Mouse (Mus musculus) heart, embryonic 13.5 days (tissue): ENCODE data around the gene Zfp428. TPM values are rescaled to one million over a fixed set of nuclear protein-coding genes. Genes with fewer than 3 reads are reported as not detected.

Experiments
- ATAC-seq: fragments of 200-750 bp; cut with Nextera tagmentation; 2 replicates; pipeline ENCODE4 v1.8.0; 2017; ENCODE audit warnings: moderate TSS enrichment; ENCODE audit not compliant: insufficient number of reproducible peaks, low FRiP score, low TSS enrichment; ENCODE audit errors: extremely low read depth
- H3K27ac ChIP-seq: fragments of 300-500 bp; sonication (generic); replicated peaks from 2 replicates; pipeline ENCODE4 v1.5.1; 2015; ENCODE audit warnings: moderate library complexity, mild to moderate bottlenecking, inconsistent platforms
- H3K27me3 ChIP-seq: fragments of 300-500 bp; sonication (generic); replicated peaks from 2 replicates; pipeline ENCODE4 v1.6.1; 2015; ENCODE audit warnings: mild to moderate bottlenecking, inconsistent platforms
- H3K36me3 ChIP-seq: fragments of 300-500 bp; sonication (generic); 2 replicates; pipeline ENCODE4 v1.6.1; 2015; ENCODE audit warnings: mild to moderate bottlenecking, inconsistent platforms
- H3K4me1 ChIP-seq: fragments of 300-500 bp; sonication (generic); 2 replicates; pipeline ENCODE4 v1.6.1; 2015; ENCODE audit warnings: inconsistent platforms
- H3K4me2 ChIP-seq: fragments of 300-500 bp; sonication (generic); 2 replicates; pipeline ENCODE4 v1.6.1; 2015; ENCODE audit warnings: inconsistent platforms, mild to moderate bottlenecking, moderate library complexity
- H3K4me3 ChIP-seq: fragments of 300-500 bp; sonication (generic); 2 replicates; pipeline ENCODE4 v1.5.1; 2015; ENCODE audit warnings: moderate library complexity, mild to moderate bottlenecking, inconsistent platforms
- H3K9ac ChIP-seq: fragments of 300-500 bp; sonication (generic); 2 replicates; pipeline ENCODE4 v1.6.1; 2015; ENCODE audit warnings: inconsistent platforms, mild to moderate bottlenecking, moderate library complexity
- H3K9me3 ChIP-seq: fragments of 300-500 bp; sonication (generic); 2 replicates; pipeline ENCODE4 v1.6.1; 2016; ENCODE audit warnings: inconsistent platforms
- WGBS: fragments of 180-500 bp; shearing (Covaris S2); methylation state at CpG from one replicate; pipeline ENCODE4 v1.1.7; 2015; ENCODE audit warnings: mixed read lengths; 5-methylcytosine and 5-hydroxymethylcytosine counted together
- polyA plus RNA-seq: library from polyadenylated mRNA; unstranded; fragments of >200 nt; fragmentation: Nextera tagmentation; extraction: Ambion mirVana; gene quantifications from 2 replicates; pipeline ENCODE4 v1.2.1, GENCODE M21; 2015

The Zfp428 gene
- 32.9 and 36.7 TPM in 2 replicates for polyA plus RNA-seq

- Histone ChIP-seq H3K4me1 (peaks cover 37% of the 10 kb centered on the region), H3K9me3 (no peaks in the 10 kb centered on the region), H3K36me3 (peaks cover 3% of the 10 kb centered on the region), H3K27me3 (peaks cover 24% of the 10 kb centered on the region), H3K27ac (peak within 1 kb of the TSS; percentile 99), H3K9ac (peak within 1 kb of the TSS; percentile 95), H3K4me2 (peak within 1 kb of the TSS; percentile 88), H3K4me3 (peak within 1 kb of the TSS; percentile 76)
- ATAC-seq: peak; percentile 70
- under 1% methylated on average over 74 of the region's 84 CpGs for WGBS
Observed at GRCm38 (mm10) chr7:24506838-24507725, at the start of gene Zfp428. Zfp428 (plus strand) TSS chr7:24507006.

- Histone ChIP-seq H3K9me3 (no peaks in the 10 kb centered on the region), H3K4me1 (peaks cover 21% of the 10 kb centered on the region), H3K27ac (no peak overlapping the region), H3K27me3 (peaks cover 26% of the 10 kb centered on the region), H3K4me3 (no peak overlapping the region), H3K36me3 (no peaks in the 10 kb centered on the region), H3K9ac (no peak overlapping the region), H3K4me2 (no peak overlapping the region)
- 61% methylated on average over 10 of the region's 10 CpGs for WGBS
- ATAC-seq: no peak
Observed at GRCm38 (mm10) chr7:24457726-24458370, 49.0 kb upstream of the Zfp428 start.

GRCm38 (mm10) chr7:24459440-24459839, 47.4 kb upstream of the Zfp428 start:
- no peaks in the 10 kb centered on the region for H3K9me3 ChIP-seq
- WGBS: 77% methylated on average over 5 of the region's 5 CpGs
- H3K4me2 ChIP-seq: no peak overlapping the region
- no peak for ATAC-seq
- H3K27me3 ChIP-seq: peaks cover 38% of the 10 kb centered on the region
- no peaks in the 10 kb centered on the region for H3K36me3 ChIP-seq
- peaks cover 26% of the 10 kb centered on the region for H3K4me1 ChIP-seq
- H3K27ac ChIP-seq: no peak overlapping the region
- H3K9ac ChIP-seq: no peak overlapping the region
- H3K4me3 ChIP-seq: no peak overlapping the region

- Histone ChIP-seq H3K27ac (no peak overlapping the region), H3K9ac (no peak overlapping the region), H3K4me2 (no peak overlapping the region), H3K36me3 (no peaks in the 10 kb centered on the region), H3K4me1 (peaks cover 26% of the 10 kb centered on the region), H3K9me3 (no peaks in the 10 kb centered on the region), H3K27me3 (peaks cover 38% of the 10 kb centered on the region), H3K4me3 (no peak overlapping the region)
- 49% methylated on average over 3 of the region's 3 CpGs for WGBS
- ATAC-seq: no peak
Observed at GRCm38 (mm10) chr7:24459843-24460242, 47.0 kb upstream of the Zfp428 start.

GRCm38 (mm10) chr7:24461376-24462051, 45.3 kb upstream of the Zfp428 start:
- Histone ChIP-seq H3K4me3 (no peak overlapping the region), H3K9ac (no peak overlapping the region), H3K4me1 (peaks cover 26% of the 10 kb centered on the region), H3K27me3 (peaks cover 38% of the 10 kb centered on the region), H3K4me2 (peak overlapping the region; percentile 60), H3K36me3 (no peaks in the 10 kb centered on the region), H3K9me3 (no peaks in the 10 kb centered on the region), H3K27ac (no peak overlapping the region)
- 43% methylated on average over 14 of the region's 14 CpGs for WGBS
- no peak for ATAC-seq

- H3K4me1 ChIP-seq: peaks cover 26% of the 10 kb centered on the region
- H3K4me3 ChIP-seq: peak within 1 kb of the TSS; percentile 45
- no peaks in the 10 kb centered on the region for H3K9me3 ChIP-seq
- H3K36me3 ChIP-seq: no peaks in the 10 kb centered on the region
- H3K4me2 ChIP-seq: peak within 1 kb of the TSS; percentile 60
- peaks cover 38% of the 10 kb centered on the region for H3K27me3 ChIP-seq
- peak within 1 kb of the TSS; percentile 67 for H3K9ac ChIP-seq
- peak; percentile 49; the same call in 1 of the 2 replicates for ATAC-seq
- 4% methylated on average over 27 of the region's 27 CpGs for WGBS
- peak within 1 kb of the TSS; percentile 70 for H3K27ac ChIP-seq
Observed at GRCm38 (mm10) chr7:24462388-24463319, 44.2 kb upstream of the Zfp428 start, which contains the start of gene Plaur. Plaur (plus strand) TSS chr7:24462484.

- 83% methylated on average over 6 of the region's 6 CpGs for WGBS
- H3K4me1 ChIP-seq: peaks cover 13% of the 10 kb centered on the region
- H3K27ac ChIP-seq: no peak overlapping the region
- H3K9ac ChIP-seq: no peak overlapping the region
- peaks cover 3% of the 10 kb centered on the region; the same call in 1 of the 2 replicates for H3K36me3 ChIP-seq
- H3K4me2 ChIP-seq: no peak overlapping the region
- H3K27me3 ChIP-seq: peaks cover 19% of the 10 kb centered on the region
- H3K4me3 ChIP-seq: no peak overlapping the region
- ATAC-seq: no peak
- peaks cover 5% of the 10 kb centered on the region; the same call in 1 of the 2 replicates for H3K9me3 ChIP-seq
Observed at GRCm38 (mm10) chr7:24466835-24467234, 40.0 kb upstream of the Zfp428 start.

GRCm38 (mm10) chr7:24467886-24468285, 38.9 kb upstream of the Zfp428 start:
- no peak for ATAC-seq

GRCm38 (mm10) chr7:24469126-24469525, 37.7 kb upstream of the Zfp428 start:
- no peak for ATAC-seq
- H3K4me1 ChIP-seq: no peaks in the 10 kb centered on the region
- H3K9me3 ChIP-seq: peaks cover 5% of the 10 kb centered on the region; the same call in 1 of the 2 replicates
- no peak overlapping the region for H3K27ac ChIP-seq
- no peak overlapping the region for H3K4me2 ChIP-seq
- no peak overlapping the region for H3K4me3 ChIP-seq
- 80% methylated on average over 3 of the region's 3 CpGs for WGBS
- H3K36me3 ChIP-seq: peaks cover 13% of the 10 kb centered on the region
- peaks cover 2% of the 10 kb centered on the region; the same call in 1 of the 2 replicates for H3K27me3 ChIP-seq
- no peak overlapping the region for H3K9ac ChIP-seq

More at GRCm38 (mm10) chr7:24467886-24468285, 38.9 kb upstream of the Zfp428 start:
- peaks cover 9% of the 10 kb centered on the region for H3K36me3 ChIP-seq
- H3K4me3 ChIP-seq: no peak overlapping the region
- H3K9me3 ChIP-seq: peaks cover 5% of the 10 kb centered on the region; the same call in 1 of the 2 replicates
- WGBS: 75% methylated on average over 5 of the region's 5 CpGs
- peaks cover 4% of the 10 kb centered on the region for H3K4me1 ChIP-seq
- no peak overlapping the region for H3K9ac ChIP-seq
- H3K27me3 ChIP-seq: peaks cover 12% of the 10 kb centered on the region
- H3K27ac ChIP-seq: no peak overlapping the region
- H3K4me2 ChIP-seq: no peak overlapping the region

- ATAC-seq: no peak
- WGBS: 87% methylated on average over 7 of the region's 7 CpGs
- no peak overlapping the region for H3K4me2 ChIP-seq
Observed at GRCm38 (mm10) chr7:24470356-24470755, 36.5 kb upstream of the Zfp428 start.

More at GRCm38 (mm10) chr7:24470356-24470755, 36.5 kb upstream of the Zfp428 start:
- no peak overlapping the region for H3K9ac ChIP-seq
- 0 out of 2 replicates have a peak, but pooled peaks cover 2% of the 10 kb centered on the region for H3K27me3 ChIP-seq
- H3K4me3 ChIP-seq: no peak overlapping the region
- H3K4me1 ChIP-seq: no peaks in the 10 kb centered on the region
- H3K9me3 ChIP-seq: peaks cover 5% of the 10 kb centered on the region; the same call in 1 of the 2 replicates
- no peak overlapping the region for H3K27ac ChIP-seq
- H3K36me3 ChIP-seq: peaks cover 13% of the 10 kb centered on the region
